Mouse (Mus musculus) thymus, postnatal 14 days (tissue): ENCODE results near the gene Mex3a.
"Not testable (repeated sequence)": the region's sequence is repeated elsewhere in the genome, so short reads cannot be mapped to it uniquely, and the experiment has no call there.

Experiments used
- DNase-seq: peaks from one replicate; pipeline ENCODE4 v3.0.0; 2021

Mex3a gene

DNA sequence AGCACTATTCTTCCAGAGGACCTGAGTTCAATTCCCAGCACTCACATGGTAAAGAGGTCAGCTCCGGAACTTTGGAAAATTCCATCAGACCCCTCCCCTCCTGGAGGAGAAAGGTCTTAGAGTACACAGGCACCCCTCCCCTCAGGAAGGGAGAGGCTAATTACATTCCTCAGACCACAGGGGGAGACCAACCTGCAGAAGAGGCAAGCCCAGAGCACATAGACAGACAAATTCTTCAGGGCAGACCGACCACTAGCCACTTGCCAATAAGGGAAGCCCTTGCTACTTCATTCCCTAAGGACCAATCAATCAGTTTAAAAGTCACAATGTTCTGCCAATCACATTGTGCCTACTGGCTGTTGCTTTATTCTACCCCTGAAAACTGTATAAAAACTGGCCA lies 40.6 kb downstream of the Mex3a start:
- no peak for DNase-seq

DNA sequence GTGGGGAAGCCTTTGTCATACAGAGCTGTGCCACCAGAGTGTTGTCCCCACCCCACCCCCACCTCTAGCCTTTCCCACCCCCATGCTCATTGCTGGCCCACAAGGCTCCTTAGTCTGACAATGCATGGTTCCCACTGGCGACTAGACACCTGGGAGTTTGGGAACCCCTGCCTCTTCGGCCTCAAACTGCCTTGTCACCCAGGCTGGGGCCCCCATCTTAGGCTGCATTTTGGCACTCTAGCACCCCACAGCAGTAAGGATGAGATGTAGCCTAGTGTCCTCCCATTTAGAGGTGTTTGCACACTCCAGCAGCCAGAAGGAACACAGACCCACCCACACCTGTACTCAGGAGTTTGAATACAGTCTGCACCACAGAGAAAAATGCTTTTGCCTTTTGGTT lies 41.6 kb downstream of the Mex3a start:
- no peak for DNase-seq

DNA sequence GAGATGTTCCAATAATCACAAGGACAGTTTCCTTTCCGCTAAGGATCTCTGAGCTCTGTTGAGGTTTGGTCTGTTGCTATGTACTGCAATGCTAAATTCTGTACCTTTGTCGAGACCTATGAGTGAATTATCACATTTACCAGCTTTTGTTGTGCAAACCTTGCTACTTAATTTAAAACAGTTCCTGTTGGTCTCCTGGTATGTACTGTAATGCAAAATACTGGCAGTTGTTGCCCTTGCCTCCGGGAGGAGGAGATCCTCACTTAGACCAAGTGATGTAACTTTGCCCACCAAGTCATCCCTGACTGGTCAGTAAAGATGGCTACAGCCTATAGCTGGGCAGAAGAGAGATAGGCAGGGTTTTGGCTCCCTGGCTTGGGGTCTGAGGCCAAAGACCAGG lies 43.3 kb downstream of the Mex3a start, which contains the start of gene Ssr2:
Gene Ssr2, plus strand, starts transcription at position 337 of the 400 bp plus-strand sequence.
- DNase-seq = no peak

DNA sequence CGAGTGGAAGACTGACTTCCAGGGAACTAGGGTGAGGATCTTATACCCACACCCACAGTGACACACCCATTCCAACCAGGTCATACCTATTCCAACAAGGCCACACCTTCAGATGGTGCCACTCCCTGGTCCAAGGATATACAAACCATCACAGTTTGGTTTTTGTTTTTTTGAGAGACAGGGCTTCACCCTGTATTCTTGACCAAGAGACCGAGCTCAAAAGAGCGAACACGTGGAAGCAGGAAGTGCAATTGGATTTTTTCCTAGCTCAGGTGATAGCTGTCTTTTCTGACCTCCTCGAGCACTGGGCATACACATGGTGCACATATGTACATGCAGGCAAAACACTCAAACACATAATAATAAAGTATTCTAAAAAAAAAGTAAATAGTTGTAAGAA lies 45.7 kb downstream of the Mex3a start:
- DNase-seq = not testable (repeated sequence)

DNA sequence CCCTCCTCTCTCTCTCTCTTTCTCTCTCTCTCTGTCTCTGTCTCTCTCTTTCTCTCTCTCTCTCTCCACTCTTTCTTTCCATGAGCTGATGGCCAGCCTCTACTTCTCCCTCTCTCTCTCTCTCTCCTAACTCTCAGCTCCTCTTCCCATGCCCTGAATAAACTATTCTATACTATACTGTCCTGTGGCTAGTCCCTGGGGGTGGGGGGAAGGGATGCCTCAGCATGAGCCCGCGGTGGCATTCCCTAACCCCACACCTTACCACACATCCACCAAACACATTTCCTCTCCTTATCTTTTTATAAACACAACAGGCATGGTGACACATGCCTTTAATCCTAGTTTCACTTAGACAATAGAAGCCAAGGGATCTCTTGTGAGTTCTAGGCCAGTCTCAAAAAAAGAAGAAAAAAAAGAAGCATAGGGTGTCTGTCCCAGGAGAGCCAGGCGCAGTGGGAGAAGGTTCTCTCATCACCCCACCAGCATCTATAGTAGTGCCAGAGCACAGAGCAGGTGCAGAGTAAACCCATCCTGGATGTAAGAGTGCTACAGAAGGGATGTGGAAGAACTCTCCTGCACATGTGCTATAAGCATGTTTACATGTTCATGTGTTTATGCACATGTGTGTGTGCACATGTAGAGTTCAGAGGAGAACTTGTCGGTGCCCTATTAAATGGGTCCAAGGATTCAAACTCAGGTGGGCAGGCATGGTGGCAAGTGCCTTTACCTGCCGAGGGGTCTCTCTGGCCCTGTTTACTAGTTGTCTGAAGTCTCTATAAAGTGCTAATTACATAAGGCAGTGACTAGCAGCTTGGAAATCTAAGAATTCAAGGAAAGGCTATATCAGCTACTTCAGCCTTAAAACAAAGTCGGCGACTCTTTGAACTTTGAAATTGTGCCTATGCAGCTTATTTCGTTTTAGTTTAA lies 46.6 kb downstream of the Mex3a start:
- no peak for DNase-seq

DNA sequence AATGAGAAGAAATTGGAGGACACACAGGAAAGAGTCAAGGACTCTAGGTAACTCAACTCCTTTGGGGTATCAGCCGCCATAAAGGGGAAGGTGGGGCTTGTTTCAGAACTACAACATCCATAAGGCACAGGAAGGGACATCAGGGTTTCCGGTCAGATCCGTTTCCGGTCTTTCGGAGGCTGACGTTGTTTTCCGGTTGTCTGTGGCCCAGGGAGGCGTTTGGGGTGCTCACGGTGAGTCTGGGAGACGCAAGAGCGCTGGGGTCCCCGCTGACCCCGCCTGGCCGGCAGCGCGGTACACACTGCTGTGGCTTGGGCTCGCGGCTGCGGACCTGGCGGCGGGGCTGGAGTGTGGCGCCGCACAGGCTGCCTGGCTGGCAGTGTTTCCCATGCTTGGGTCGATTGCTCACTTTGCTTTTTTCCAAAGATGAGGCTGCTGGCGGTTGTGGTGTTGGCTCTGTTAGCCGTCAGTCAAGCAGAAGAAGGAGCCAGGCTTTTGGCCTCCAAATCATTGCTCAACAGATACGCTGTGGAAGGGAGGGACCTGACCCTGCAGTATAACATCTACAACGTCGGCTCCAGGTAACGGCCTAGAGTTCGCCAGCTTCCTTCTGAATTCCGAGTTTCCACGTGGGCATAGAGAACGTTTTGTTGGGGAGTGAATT lies 47.4 kb downstream of the Mex3a start:
- peak; percentile 77 for DNase-seq

DNA sequence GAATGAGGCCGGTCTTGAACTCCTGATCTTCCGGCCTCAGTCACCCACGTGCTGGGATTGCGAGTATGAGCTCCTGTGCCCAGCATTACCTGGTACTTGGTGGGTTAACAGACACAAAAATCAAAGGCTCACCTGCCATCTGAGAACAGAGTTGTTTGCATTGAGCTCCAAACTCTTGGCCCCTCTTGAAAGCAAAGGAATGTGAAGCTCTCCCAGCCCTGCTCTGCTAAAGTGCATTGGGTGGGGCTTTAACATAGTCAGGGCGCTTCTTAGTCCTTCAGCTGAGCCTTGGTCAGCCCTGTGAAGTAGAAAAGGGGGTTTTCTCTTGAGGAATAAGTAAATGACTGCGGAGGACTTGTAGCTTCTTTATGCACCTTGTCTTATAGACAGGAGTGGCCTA lies 53.6 kb downstream of the Mex3a start:
- DNase-seq = no peak

DNA sequence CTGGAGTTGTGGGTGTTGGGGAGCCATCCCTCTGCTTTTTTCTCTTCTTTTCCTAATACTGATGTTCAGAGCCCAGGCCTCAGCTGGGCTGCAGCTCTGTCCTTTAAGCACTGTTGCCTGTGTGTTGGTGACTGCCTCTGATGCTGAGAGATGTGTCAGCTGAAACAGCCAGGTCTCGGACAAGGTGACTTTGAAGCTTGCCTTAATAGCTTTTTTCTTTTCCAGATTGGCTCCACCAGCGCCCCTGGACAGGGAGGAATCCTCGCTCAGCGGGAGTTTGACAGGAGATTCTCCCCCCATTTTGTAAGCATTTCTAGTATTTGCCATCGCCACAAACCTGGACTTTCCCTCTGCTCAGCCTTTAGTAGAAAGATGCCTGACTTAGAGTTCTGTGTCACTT lies 54.4 kb downstream of the Mex3a start:
- DNase-seq = no peak

DNA sequence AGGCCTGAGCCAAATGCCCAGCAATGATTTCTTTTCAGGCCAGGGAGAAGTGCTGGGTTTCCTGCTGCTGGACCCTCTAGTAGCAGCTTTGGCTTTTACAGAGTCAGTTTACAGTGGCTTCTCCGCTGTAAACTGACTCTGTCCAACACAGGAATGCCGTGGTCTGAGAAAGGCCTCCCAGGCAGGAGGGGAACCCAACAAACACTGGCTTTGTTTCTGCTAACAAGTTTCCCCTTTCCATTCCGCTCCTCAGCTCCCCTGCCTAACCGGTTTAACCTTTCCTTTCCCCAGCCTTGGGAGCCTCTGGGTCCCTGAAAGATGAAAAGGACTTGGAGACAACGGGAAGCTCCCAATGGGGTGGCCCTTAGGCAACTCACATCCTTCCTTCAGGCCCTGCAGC lies 58.1 kb downstream of the Mex3a start:
- no peak for DNase-seq
